Mouse (Mus musculus) effector memory CD4-positive, alpha-beta T cell, adult 7 months (primary cell): ENCODE data around the gene Mdn1. TPM values are rescaled to one million over a fixed set of nuclear protein-coding genes. Genes with fewer than 3 reads are reported as not detected.

Experiments used
- polyA plus RNA-seq: library from polyadenylated mRNA; unstranded; fragments of 100-300 nt; shearing (Covaris generic); gene quantifications from one replicate; pipeline ENCODE4 v1.2.1, GENCODE M21; 2017

Gene Mdn1
- 27.8 TPM for polyA plus RNA-seq

GRCm38 (mm10) chr4:32656918-32657662 is at the start of gene Mdn1:
TSS of gene Mdn1 (plus strand) at chr4:32657119.

GRCm38 (mm10) chr4:32615034-32615881 is 41.7 kb upstream of the Mdn1 start, which contains the start of gene Casp8ap2:
TSS of gene Casp8ap2 (plus strand) at chr4:32615451.

GRCm38 (mm10) chr4:32799966-32800576 is 143.2 kb downstream of the Mdn1 start, which contains the start of gene Lyrm2:
TSS of gene Lyrm2 (plus strand) at chr4:32800253.

Other genes with a start within 250 kb of the Mdn1 start
- not detected for gene Gja10, start 54.4 kb upstream of the Mdn1 start, polyA plus RNA-seq
- 49.4 TPM for gene Casp8ap2, start 41.7 kb upstream of the Mdn1 start, polyA plus RNA-seq
- gene Lyrm2, start 143.1 kb downstream of the Mdn1 start, polyA plus RNA-seq, result 27.7 TPM